Comparison of ENCODE assay signal across 12 mouse cellular contexts in genomic region chr12:107056553-107056952, GRCm38 (mm10).
A peak's percentile ranks its signal among the peaks of the same experiment; 100 is the strongest.
DNase-seq lines count a peak whose midpoint lies in the region; ATAC-seq lines count a peak whose summit lies in the region.
"Had no signal": no experiment of that assay in that cellular context is flagged by ENCODE, and none has a peak within 500 bp of the region (broad histone marks: within the 10 kb centered on the region; RNA-seq: fewer than 3 reads in every experiment).

No protein-coding gene starts in this region.

- no peaks in the 10 kb centered on the region for H3K9me3 ChIP-seq in neural tube, embryonic 15.5 days (replicated peaks)
- H3K9me3 ChIP-seq: heart, embryonic 15.5 days; limb, embryonic 12.5 days had no signal

- no peak overlapping the region for H3K4me2 ChIP-seq in neural tube, embryonic 15.5 days
- H3K4me2 ChIP-seq: heart, embryonic 15.5 days; limb, embryonic 12.5 days had no signal

- H3K27me3 ChIP-seq in neural tube, embryonic 15.5 days (replicated peaks), result no peaks in the 10 kb centered on the region
- H3K27me3 ChIP-seq: heart, embryonic 15.5 days; limb, embryonic 12.5 days; megakaryocyte, embryonic 14.5 days had no signal

- no peak overlapping the region for H3K9ac ChIP-seq in neural tube, embryonic 15.5 days (replicated peaks)
- H3K9ac ChIP-seq: heart, embryonic 15.5 days; limb, embryonic 12.5 days had no signal

- no peaks in the 10 kb centered on the region for H3K36me3 ChIP-seq in neural tube, embryonic 15.5 days
- H3K36me3 ChIP-seq: heart, embryonic 15.5 days; limb, embryonic 12.5 days had no signal

- H3K4me3 ChIP-seq in neural tube, embryonic 15.5 days (replicated peaks), result no peak overlapping the region
- H3K4me3 ChIP-seq: heart, embryonic 15.5 days; limb, embryonic 12.5 days; megakaryocyte, embryonic 14.5 days had no signal

- H3K27ac ChIP-seq in neural tube, embryonic 15.5 days (replicated peaks), result no peak overlapping the region
- H3K27ac ChIP-seq: heart, embryonic 15.5 days; limb, embryonic 12.5 days had no signal

- ATAC-seq in neural tube, embryonic 15.5 days (ENCODE audit: low FRiP score), result no peak

- peak; percentile 16 for DNase-seq in heart, postnatal 4 days
- DNase-seq in heart, adult 18-20 months, result no peak
- DNase-seq in neural tube, embryonic 10.5 days (ENCODE audit: extremely low spot score, low spot score), result peak; percentile 27
- DNase-seq in embryo, embryonic 10.5 days (ENCODE audit: low spot score), result peak; percentile 81
- peak; percentile 73 for DNase-seq in retina, embryonic 14.5 days (ENCODE audit: low spot score)
- no peak for DNase-seq in urinary bladder, postnatal 4 days (ENCODE audit: low spot score in 2 of 2)
- no peak for DNase-seq in natural killer cell, adult 2 months (ENCODE audit: low spot score in 2 of 2)
- DNase-seq: thymus, postnatal 36 days had no signal

- H3K4me1 ChIP-seq in neural tube, embryonic 15.5 days, result no peaks in the 10 kb centered on the region
- H3K4me1 ChIP-seq: heart, embryonic 15.5 days; limb, embryonic 12.5 days; megakaryocyte, embryonic 14.5 days had no signal

- WGBS in neural tube, embryonic 15.5 days, result 51% methylated on average over 5 of the region's 5 CpGs

Comparison
In these comparisons a context has a peak if more than half of its experiments do, and no peak if none do; other contexts are left out.
1. DNase-seq: peak in heart, postnatal 4 days (single experiment), neural tube, embryonic 10.5 days (single experiment), embryo, embryonic 10.5 days (single experiment) and retina, embryonic 14.5 days (single experiment); none in heart, adult 18-20 months (0 of 2), urinary bladder, postnatal 4 days (0 of 2) and natural killer cell, adult 2 months (0 of 2).